Mouse (Mus musculus): Measurements from ENCODE around the gene Trim54.

GRCm38 (mm10) chr5:31123481-31123880, 7.0 kb downstream of the Trim54 start:
- no peak for TF ChIP-seq CTCF (conservative IDR thresholded peaks at IDR 0.05; ENCODE audit: low read length)
- no peak for TF ChIP-seq NANOG (IDR thresholded peaks at IDR 0.05; ENCODE audit: borderline replicate concordance, low read length)
- no peak for TF ChIP-seq POU5F1 (IDR thresholded peaks at IDR 0.05; ENCODE audit: borderline replicate concordance, low read length)

Measured in E14TG2a.4 (cell line).